Mouse (Mus musculus): Measurements from ENCODE around the gene Irx5.

Irx5 gene

GRCm38 (mm10) chr8:92357398-92357981 lies at the start of gene Irx5:
Irx5 (plus strand) TSS chr8:92357625.
- DNase-seq (ENCODE audit: low read depth, low spot score) = peak; percentile 81

GRCm38 (mm10) chr8:92312178-92312577 lies 45.2 kb upstream of the Irx5 start:
- DNase-seq (ENCODE audit: low read depth, low spot score) = no peak

GRCm38 (mm10) chr8:92313707-92314106 lies 43.7 kb upstream of the Irx5 start:
- DNase-seq (ENCODE audit: low read depth, low spot score) = no peak

GRCm38 (mm10) chr8:92323751-92324150 lies 33.7 kb upstream of the Irx5 start:
- DNase-seq (ENCODE audit: low read depth, low spot score) = no peak

GRCm38 (mm10) chr8:92327176-92327575 lies 30.2 kb upstream of the Irx5 start:
- DNase-seq (ENCODE audit: low read depth, low spot score) = no peak

- no peak for DNase-seq (ENCODE audit: low read depth, low spot score)
Measured at GRCm38 (mm10) chr8:92329273-92329672, 28.2 kb upstream of the Irx5 start.

GRCm38 (mm10) chr8:92331811-92332210 lies 25.6 kb upstream of the Irx5 start:
- DNase-seq (ENCODE audit: low read depth, low spot score) = no peak

- no peak for DNase-seq (ENCODE audit: low read depth, low spot score)
Measured at GRCm38 (mm10) chr8:92333406-92333805, 24.0 kb upstream of the Irx5 start.

- no peak for DNase-seq (ENCODE audit: low read depth, low spot score)
Measured at GRCm38 (mm10) chr8:92335079-92335478, 22.3 kb upstream of the Irx5 start.

GRCm38 (mm10) chr8:92336041-92336440 lies 21.4 kb upstream of the Irx5 start:
- DNase-seq (ENCODE audit: low read depth, low spot score) = no peak

GRCm38 (mm10) chr8:92343544-92343943 lies 13.9 kb upstream of the Irx5 start:
- DNase-seq (ENCODE audit: low read depth, low spot score) = no peak

- no peak for DNase-seq (ENCODE audit: low read depth, low spot score)
Measured at GRCm38 (mm10) chr8:92349898-92350486, 7.4 kb upstream of the Irx5 start.

- no peak for DNase-seq (ENCODE audit: low read depth, low spot score)
Measured at GRCm38 (mm10) chr8:92353405-92353804, 4.0 kb upstream of the Irx5 start.

- peak; percentile 27 for DNase-seq (ENCODE audit: low read depth, low spot score)
Measured at GRCm38 (mm10) chr8:92354536-92355482, 2.6 kb upstream of the Irx5 start.

- peak; percentile 99 for DNase-seq (ENCODE audit: low read depth, low spot score)
Measured at GRCm38 (mm10) chr8:92355701-92356612, 1.5 kb upstream of the Irx5 start.

- no peak for DNase-seq (ENCODE audit: low read depth, low spot score)
Measured at GRCm38 (mm10) chr8:92356613-92357375, 631 bp upstream of the Irx5 start.

GRCm38 (mm10) chr8:92358141-92358999 lies 945 bp downstream of the Irx5 start:
- DNase-seq (ENCODE audit: low read depth, low spot score) = peak; percentile 60

- DNase-seq (ENCODE audit: low read depth, low spot score) = peak; percentile 55
Measured at GRCm38 (mm10) chr8:92359000-92359832, 1.8 kb downstream of the Irx5 start.

- no peak for DNase-seq (ENCODE audit: low read depth, low spot score)
Measured at GRCm38 (mm10) chr8:92359833-92360082, 2.3 kb downstream of the Irx5 start.
